Mouse (Mus musculus): ENCODE measurements around the gene Thumpd3.

GRCm38 (mm10) chr6:113102541-113102940, 56.5 kb downstream of the Thumpd3 start:
- TF ChIP-seq POLR2A (IDR thresholded peaks at IDR 0.05; ENCODE audit: low read depth, low read length) (no peak), CTCF (IDR thresholded peaks at IDR 0.05; ENCODE audit: extremely low read depth, insufficient read length, insufficient replicate concordance, low read depth, low read length) (no peak)
